9 mouse cellular contexts compared by ENCODE assay signal in the genomic region with DNA sequence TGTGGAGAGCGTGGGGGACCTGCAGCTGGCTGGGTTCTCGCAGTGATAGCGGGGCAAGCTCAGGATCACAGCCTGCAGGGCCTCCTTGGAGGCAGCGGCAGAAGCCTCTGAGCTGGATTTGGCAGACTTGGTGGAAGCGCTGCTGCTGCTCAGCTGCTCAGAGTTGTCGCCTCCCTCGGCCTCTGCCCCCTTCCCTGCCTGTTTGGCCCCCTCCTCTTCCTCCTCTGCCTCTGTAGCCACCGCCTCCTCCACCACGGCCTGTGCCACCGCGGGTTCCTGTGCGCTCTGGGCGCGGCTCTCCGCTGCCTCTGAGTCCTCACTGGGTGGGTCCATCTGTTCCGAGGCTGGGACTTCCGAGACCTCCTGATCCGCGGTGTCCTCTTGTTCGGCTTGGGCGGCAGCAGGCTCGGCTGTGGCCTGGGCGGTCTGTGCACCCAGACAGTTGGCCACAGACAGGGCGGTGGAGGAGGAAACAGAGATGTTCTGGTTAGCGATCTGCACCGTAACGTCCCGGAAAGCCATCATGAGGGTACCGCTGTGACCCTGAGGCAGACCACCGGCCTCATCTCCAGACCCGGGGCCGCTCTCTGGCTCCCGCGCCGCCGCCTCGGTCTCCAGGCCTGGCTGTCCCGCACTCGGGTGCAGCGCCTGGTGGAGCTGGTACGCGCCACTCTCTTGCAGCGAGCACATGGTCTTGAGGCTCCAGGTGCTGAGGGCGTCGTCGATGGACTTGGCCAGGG.
A peak's percentile ranks its signal among the peaks of the same experiment; 100 is the strongest.
DNase-seq lines count a peak whose midpoint lies in the region; ATAC-seq lines count a peak whose summit lies in the region.
"Had no signal": no experiment of that assay in that cellular context is flagged by ENCODE, and none has a peak within 500 bp of the region (broad histone marks: within the 10 kb centered on the region; RNA-seq: fewer than 3 reads in every experiment).

No protein-coding gene starts in this region.

- H3K4me2 ChIP-seq in forebrain, embryonic 11.5 days (ENCODE audit: low read depth, low read length, severe bottlenecking), result peak overlapping the region; percentile 47
- peak overlapping the region; percentile 41 for H3K4me2 ChIP-seq in intestine, embryonic 15.5 days (replicated peaks)

- ATAC-seq in forebrain, embryonic 11.5 days (replicated peaks; ENCODE audit: low FRiP score), result 0 out of 2 replicates have a peak, but pooled peaks have one; percentile 58
- ATAC-seq in intestine, embryonic 15.5 days, result 0 out of 2 replicates have a peak, but pooled peaks have one; percentile 41

- 1% methylated on average over 46 of the region's 46 CpGs for WGBS in forebrain, embryonic 11.5 days
- 2% methylated on average over 45 of the region's 46 CpGs for WGBS in intestine, embryonic 15.5 days

- no peaks in the 10 kb centered on the region for H3K36me3 ChIP-seq in forebrain, embryonic 11.5 days (ENCODE audit: control insufficient read depth, insufficient read depth, low read length)
- H3K36me3 ChIP-seq in intestine, embryonic 15.5 days, result no peaks in the 10 kb centered on the region

- H3K4me3 ChIP-seq in forebrain, embryonic 11.5 days (ENCODE audit: low read depth, low read length), result peak overlapping the region; percentile 25
- peak overlapping the region; percentile 22 for H3K4me3 ChIP-seq in intestine, embryonic 15.5 days (replicated peaks)

- H3K4me1 ChIP-seq in forebrain, embryonic 11.5 days (replicated peaks; ENCODE audit: control insufficient read depth, insufficient read depth, low read length), result peaks cover 4% of the 10 kb centered on the region; the same call in 1 of the 2 replicates
- no peaks in the 10 kb centered on the region for H3K4me1 ChIP-seq in intestine, embryonic 15.5 days (replicated peaks)

- peaks cover 30% of the 10 kb centered on the region for H3K27me3 ChIP-seq in forebrain, embryonic 11.5 days (ENCODE audit: control insufficient read depth, insufficient read depth, low read length)
- H3K27me3 ChIP-seq in intestine, embryonic 15.5 days (replicated peaks), result peaks cover 40% of the 10 kb centered on the region

- peak; percentile 9 for DNase-seq in lung, postnatal 10 days
- no peak for DNase-seq in lung, postnatal 4 days
- peak; percentile 59 for DNase-seq in forebrain, embryonic 11.5 days (ENCODE audit: low spot score)
- DNase-seq in retina, postnatal 1 day, result peak; percentile 52
- no peak for DNase-seq in c-Kit-positive CD71-positive TER-119-positive erythroid progenitor cells, embryonic 14.5 days (ENCODE audit: low spot score)
- DNase-seq in kidney, adult 8-10 months, result no peak
- DNase-seq in lung, postnatal 14 days, result no peak
- DNase-seq: lung, adult 2 months had no signal

- 0 out of 2 replicates have a peak overlapping the region, but pooled peaks have one; percentile 16 for H3K9ac ChIP-seq in forebrain, embryonic 11.5 days (ENCODE audit: low read length)
- H3K9ac ChIP-seq in intestine, embryonic 15.5 days, result no peak overlapping the region

- no peak overlapping the region for H3K27ac ChIP-seq in forebrain, embryonic 11.5 days (ENCODE audit: low read depth, low read length)
- H3K27ac ChIP-seq in intestine, embryonic 15.5 days, result no peak overlapping the region

- H3K9me3 ChIP-seq in forebrain, embryonic 11.5 days (ENCODE audit: control insufficient read depth, low read length), result no peaks in the 10 kb centered on the region
- H3K9me3 ChIP-seq in intestine, embryonic 15.5 days, result no peaks in the 10 kb centered on the region

Comparison
In these comparisons a context has a peak if more than half of its experiments do, and no peak if none do; other contexts are left out.
1. DNase-seq: peak in lung, postnatal 10 days (single experiment), forebrain, embryonic 11.5 days (single experiment) and retina, postnatal 1 day (single experiment); none in lung, postnatal 4 days (0 of 2), c-Kit-positive CD71-positive TER-119-positive erythroid progenitor cells, embryonic 14.5 days (single experiment), kidney, adult 8-10 months (0 of 2) and lung, postnatal 14 days (single experiment).